9 mouse cellular contexts compared by ENCODE assay signal in genomic region chr13:55262096-55262495, GRCm38 (mm10).
"Had no signal": no experiment of that assay in that cellular context is flagged by ENCODE, and none has a peak within 500 bp of the region (broad histone marks: within the 10 kb centered on the region; RNA-seq: fewer than 3 reads in every experiment).

No protein-coding gene starts in this region.

- DNase-seq: lung, adult 18-20 months; lung, embryonic 14.5 days; lung, postnatal 10 days; lung, postnatal 4 days; midbrain, embryonic 14.5 days; right cerebral cortex, postnatal 14 days; thymus, adult 18-20 months; thymus, postnatal 14 days; thymus, postnatal 36 days had no signal
